Mouse (Mus musculus) right cerebral cortex, postnatal 36 days (tissue): Measurements from ENCODE around the gene Isl2.

Experiments used
- DNase-seq, 2 experiments: peaks; one replicate each; pipeline ENCODE4 v3.0.0; 2022; ENCODE audit warnings: low spot score in 2 of 2, mixed read lengths in 1 of 2

The Isl2 gene

GRCm38 (mm10) chr9:55546176-55547010 is 7.9 kb downstream of the Isl2 start:
- no peak for DNase-seq

GRCm38 (mm10) chr9:55548871-55549270 is 10.4 kb downstream of the Isl2 start:
- no peak for DNase-seq

- DNase-seq: no peak
These were observed 10.9 kb downstream of the Isl2 start for GRCm38 (mm10) chr9:55549302-55549890.

GRCm38 (mm10) chr9:55554986-55555385 is 16.5 kb downstream of the Isl2 start:
- no peak for DNase-seq

GRCm38 (mm10) chr9:55560960-55561359 is 22.5 kb downstream of the Isl2 start:
- DNase-seq: no peak

- DNase-seq: no peak
These were observed 30.1 kb downstream of the Isl2 start for GRCm38 (mm10) chr9:55568466-55569159.

- DNase-seq: no peak
These were observed 32.6 kb downstream of the Isl2 start for GRCm38 (mm10) chr9:55571071-55571470.

- DNase-seq: no peak
These were observed 38.1 kb downstream of the Isl2 start for GRCm38 (mm10) chr9:55576571-55576970.

GRCm38 (mm10) chr9:55581414-55581813 is 42.9 kb downstream of the Isl2 start:
- DNase-seq: no peak

GRCm38 (mm10) chr9:55586141-55586540 is 47.7 kb downstream of the Isl2 start:
- DNase-seq: no peak
